Mouse (Mus musculus): ENCODE results near the gene Ttc7.

Ttc7 gene

GRCm38 (mm10) chr17:87361132-87361531, 78.4 kb downstream of the Ttc7 start:
- no peak for DNase-seq (ENCODE audit: inconsistent age in 2 of 2, low spot score in 1 of 2)

- no peak for DNase-seq (ENCODE audit: inconsistent age in 2 of 2, low spot score in 1 of 2)
Measured at GRCm38 (mm10) chr17:87364108-87364507, 81.4 kb downstream of the Ttc7 start.

- no peak for DNase-seq (ENCODE audit: inconsistent age in 2 of 2, low spot score in 1 of 2)
Measured at GRCm38 (mm10) chr17:87365268-87365667, 82.6 kb downstream of the Ttc7 start.

GRCm38 (mm10) chr17:87366520-87366919, 83.8 kb downstream of the Ttc7 start:
- no peak for DNase-seq (ENCODE audit: inconsistent age in 2 of 2, low spot score in 1 of 2)

GRCm38 (mm10) chr17:87367228-87367627, 84.5 kb downstream of the Ttc7 start:
- DNase-seq (ENCODE audit: inconsistent age in 2 of 2, low spot score in 1 of 2) = peak in 1 of 2 experiments; percentile 50

GRCm38 (mm10) chr17:87367640-87368039, 85.0 kb downstream of the Ttc7 start:
- DNase-seq (ENCODE audit: inconsistent age in 2 of 2, low spot score in 1 of 2) = peak in 1 of 2 experiments; percentile 74

GRCm38 (mm10) chr17:87368481-87368880, 85.8 kb downstream of the Ttc7 start:
- no peak for DNase-seq (ENCODE audit: inconsistent age in 2 of 2, low spot score in 1 of 2)

- DNase-seq (ENCODE audit: inconsistent age in 2 of 2, low spot score in 1 of 2) = no peak
Measured at GRCm38 (mm10) chr17:87369270-87369759, 86.6 kb downstream of the Ttc7 start.

GRCm38 (mm10) chr17:87372189-87372588, 89.5 kb downstream of the Ttc7 start:
- no peak for DNase-seq (ENCODE audit: inconsistent age in 2 of 2, low spot score in 1 of 2)

- no peak for DNase-seq (ENCODE audit: inconsistent age in 2 of 2, low spot score in 1 of 2)
Measured at GRCm38 (mm10) chr17:87373327-87373726, 90.6 kb downstream of the Ttc7 start.

GRCm38 (mm10) chr17:87375941-87376511, 93.3 kb downstream of the Ttc7 start:
- DNase-seq (ENCODE audit: inconsistent age in 2 of 2, low spot score in 1 of 2) = no peak

- DNase-seq (ENCODE audit: inconsistent age in 2 of 2, low spot score in 1 of 2) = no peak
Measured at GRCm38 (mm10) chr17:87376831-87377471, 94.3 kb downstream of the Ttc7 start.

GRCm38 (mm10) chr17:87377536-87377935, 94.8 kb downstream of the Ttc7 start:
- DNase-seq (ENCODE audit: inconsistent age in 2 of 2, low spot score in 1 of 2) = no peak

- peak; percentile 41 to 72 for DNase-seq (ENCODE audit: inconsistent age in 2 of 2, low spot score in 1 of 2)
Measured at GRCm38 (mm10) chr17:87378354-87379159, 95.9 kb downstream of the Ttc7 start.

GRCm38 (mm10) chr17:87379160-87379624, 96.5 kb downstream of the Ttc7 start:
- DNase-seq (ENCODE audit: inconsistent age in 2 of 2, low spot score in 1 of 2) = no peak

- DNase-seq (ENCODE audit: inconsistent age in 2 of 2, low spot score in 1 of 2) = peak in 1 of 2 experiments; percentile 67
Measured at GRCm38 (mm10) chr17:87379821-87380220, 97.1 kb downstream of the Ttc7 start.

- DNase-seq (ENCODE audit: inconsistent age in 2 of 2, low spot score in 1 of 2) = no peak
Measured at GRCm38 (mm10) chr17:87380681-87381080, 98.0 kb downstream of the Ttc7 start.

- no peak for DNase-seq (ENCODE audit: inconsistent age in 2 of 2, low spot score in 1 of 2)
Measured at GRCm38 (mm10) chr17:87385835-87386234, 103.1 kb downstream of the Ttc7 start.

GRCm38 (mm10) chr17:87387068-87387467, 104.4 kb downstream of the Ttc7 start:
- DNase-seq (ENCODE audit: inconsistent age in 2 of 2, low spot score in 1 of 2) = no peak

- peak; percentile 34 to 56 for DNase-seq (ENCODE audit: inconsistent age in 2 of 2, low spot score in 1 of 2)
Measured at GRCm38 (mm10) chr17:87391242-87391641, 108.6 kb downstream of the Ttc7 start.

- no peak for DNase-seq (ENCODE audit: inconsistent age in 2 of 2, low spot score in 1 of 2)
Measured at GRCm38 (mm10) chr17:87397088-87397487, 114.4 kb downstream of the Ttc7 start.

- no peak for DNase-seq (ENCODE audit: inconsistent age in 2 of 2, low spot score in 1 of 2)
Measured at GRCm38 (mm10) chr17:87402444-87402843, 119.8 kb downstream of the Ttc7 start.

All from adrenal gland, adult (tissue).